Mouse (Mus musculus) gastrocnemius, postnatal 25 days (tissue): Measurements from ENCODE around the gene Hhex. TPM values are rescaled to one million over a fixed set of nuclear protein-coding genes. Genes with fewer than 3 reads are reported as not detected.

Source experiments
- DNase-seq: peaks from one replicate; pipeline ENCODE4 v3.0.0; 2022
- total RNA-seq, 2 experiments: library from RNA; stranded (reverse); gene quantifications; 1 replicate in 1 of 2; 2 replicates in 1 of 2; pipeline ENCODE4 v1.2.3; 2021

Hhex gene
- total RNA-seq, 2 experiments from 2014 or later, result 1.0 to 2.8 TPM

GRCm38 (mm10) chr19:37449246-37449645 is 14.6 kb downstream of the Hhex start:
- DNase-seq, result no peak

GRCm38 (mm10) chr19:37455528-37455927 is 20.9 kb downstream of the Hhex start:
- DNase-seq, result no peak

- DNase-seq, result no peak
Measured at GRCm38 (mm10) chr19:37455961-37456360, 21.4 kb downstream of the Hhex start.

- no peak for DNase-seq
Measured at GRCm38 (mm10) chr19:37458013-37458412, 23.4 kb downstream of the Hhex start.

GRCm38 (mm10) chr19:37466403-37466802 is 31.8 kb downstream of the Hhex start:
- no peak for DNase-seq

GRCm38 (mm10) chr19:37466978-37467377 is 32.4 kb downstream of the Hhex start:
- DNase-seq, result no peak

- no peak for DNase-seq
Measured at GRCm38 (mm10) chr19:37468841-37469566, 34.4 kb downstream of the Hhex start.

- no peak for DNase-seq
Measured at GRCm38 (mm10) chr19:37471680-37472079, 37.1 kb downstream of the Hhex start.

GRCm38 (mm10) chr19:37472589-37472988 is 38.0 kb downstream of the Hhex start:
- no peak for DNase-seq

- DNase-seq, result no peak
Measured at GRCm38 (mm10) chr19:37481704-37482103, 47.1 kb downstream of the Hhex start.

- DNase-seq, result no peak
Measured at GRCm38 (mm10) chr19:37482556-37483187, 48.1 kb downstream of the Hhex start.

- DNase-seq, result no peak
Measured at GRCm38 (mm10) chr19:37484787-37485186, 50.2 kb downstream of the Hhex start.

- no peak for DNase-seq
Measured at GRCm38 (mm10) chr19:37486801-37487200, 52.2 kb downstream of the Hhex start.

- DNase-seq, result no peak
Measured at GRCm38 (mm10) chr19:37487811-37488475, 53.3 kb downstream of the Hhex start.

GRCm38 (mm10) chr19:37488608-37489262 is 54.1 kb downstream of the Hhex start:
- no peak for DNase-seq

Other genes starting within 250 kb of the Hhex start
- gene March5, start 227.3 kb upstream of the Hhex start, total RNA-seq, result 10 to 100 TPM; 70.3 to 72.6 TPM
- gene Cpeb3, start 226.2 kb upstream of the Hhex start, total RNA-seq, result 10 to 100 TPM; 35.8 to 44.6 TPM
- gene Ide, start 97.0 kb upstream of the Hhex start, total RNA-seq, result 10 to 100 TPM; 90.1 to 93.5 TPM
- 1 to 10 TPM in 1 of 2 experiments, under 1 TPM in 1; 0.69 to 1.0 TPM for gene Kif11, start 58.4 kb upstream of the Hhex start, total RNA-seq
- 10 to 100 TPM; 33.3 to 43.8 TPM for gene Exoc6, start 115.6 kb downstream of the Hhex start, total RNA-seq